Mouse (Mus musculus): Measurements from ENCODE around the gene Med7. TPM values are rescaled to one million over a fixed set of nuclear protein-coding genes. Genes with fewer than 3 reads are reported as not detected.

Gene Med7
- polyA plus RNA-seq, 1 experiment from 2014 or later, result 55.9 TPM

- WGBS, result 73% methylated on average over 5 of the region's 5 CpGs
Measured at GRCm38 (mm10) chr11:46398933-46399383, 37.8 kb upstream of the Med7 start.

GRCm38 (mm10) chr11:46401555-46401954, 35.2 kb upstream of the Med7 start:
- no peak overlapping the region for H3K4me2 ChIP-seq (replicated peaks; ENCODE audit: low read depth, low read length)

More at GRCm38 (mm10) chr11:46398933-46399383, 37.8 kb upstream of the Med7 start:
- no peaks in the 10 kb centered on the region for H3K9me3 ChIP-seq (ENCODE audit: low read length)
- ATAC-seq (no peak), DNase-seq (ENCODE audit: low spot score) (no peak)
- no peaks in the 10 kb centered on the region for H3K36me3 ChIP-seq (ENCODE audit: insufficient read depth, low read length)
- TF ChIP-seq EP300 (IDR thresholded peaks at IDR 0.05) (no peak), CTCF (IDR thresholded peaks at IDR 0.05) (no peak)
- no peak overlapping the region for H3K4me3 ChIP-seq (ENCODE audit: low read depth, low read length)
- H3K27ac ChIP-seq (ENCODE audit: low read length), result no peak overlapping the region
- H3K4me1 ChIP-seq (ENCODE audit: insufficient read depth, low read depth, low read length), result no peaks in the 10 kb centered on the region
- H3K27me3 ChIP-seq (replicated peaks; ENCODE audit: insufficient read depth, low read length), result no peaks in the 10 kb centered on the region
- no peak overlapping the region for H3K9ac ChIP-seq (replicated peaks; ENCODE audit: low read depth)
- H3K4me2 ChIP-seq (replicated peaks; ENCODE audit: low read depth, low read length), result no peak overlapping the region

GRCm38 (mm10) chr11:46404986-46405385, 31.7 kb upstream of the Med7 start:
- Histone ChIP-seq H3K9ac (replicated peaks; ENCODE audit: low read depth) (no peak overlapping the region), H3K36me3 (ENCODE audit: insufficient read depth, low read length) (no peaks in the 10 kb centered on the region), H3K27me3 (replicated peaks; ENCODE audit: insufficient read depth, low read length) (no peaks in the 10 kb centered on the region), H3K4me2 (replicated peaks; ENCODE audit: low read depth, low read length) (no peak overlapping the region), H3K4me1 (ENCODE audit: insufficient read depth, low read depth, low read length) (no peaks in the 10 kb centered on the region), H3K9me3 (ENCODE audit: low read length) (no peaks in the 10 kb centered on the region), H3K4me3 (ENCODE audit: low read depth, low read length) (no peak overlapping the region), H3K27ac (ENCODE audit: low read length) (no peak overlapping the region)
- no peak for DNase-seq (ENCODE audit: low spot score)
- 80% methylated on average over 16 of the region's 16 CpGs for WGBS
- TF ChIP-seq EP300 (IDR thresholded peaks at IDR 0.05), result no peak
- TF ChIP-seq CTCF (IDR thresholded peaks at IDR 0.05), result no peak
- ATAC-seq, result no peak

More at GRCm38 (mm10) chr11:46401555-46401954, 35.2 kb upstream of the Med7 start:
- 62% methylated on average over 12 of the region's 12 CpGs for WGBS
- no peaks in the 10 kb centered on the region for H3K9me3 ChIP-seq (ENCODE audit: low read length)
- no peaks in the 10 kb centered on the region for H3K36me3 ChIP-seq (ENCODE audit: insufficient read depth, low read length)
- DNase-seq (ENCODE audit: low spot score) (no peak), ATAC-seq (no peak)
- no peaks in the 10 kb centered on the region for H3K27me3 ChIP-seq (replicated peaks; ENCODE audit: insufficient read depth, low read length)
- H3K27ac ChIP-seq (ENCODE audit: low read length), result no peak overlapping the region
- H3K4me1 ChIP-seq (ENCODE audit: insufficient read depth, low read depth, low read length), result no peaks in the 10 kb centered on the region
- no peak overlapping the region for H3K9ac ChIP-seq (replicated peaks; ENCODE audit: low read depth)
- TF ChIP-seq CTCF (IDR thresholded peaks at IDR 0.05), result no peak
- no peak for TF ChIP-seq EP300 (IDR thresholded peaks at IDR 0.05)
- H3K4me3 ChIP-seq (ENCODE audit: low read depth, low read length), result no peak overlapping the region

- ATAC-seq (no peak), DNase-seq (ENCODE audit: low spot score) (no peak)
- H3K4me2 ChIP-seq (replicated peaks; ENCODE audit: low read depth, low read length), result no peak overlapping the region
- H3K36me3 ChIP-seq (ENCODE audit: insufficient read depth, low read length), result no peaks in the 10 kb centered on the region
- H3K4me1 ChIP-seq (ENCODE audit: insufficient read depth, low read depth, low read length), result no peaks in the 10 kb centered on the region
- 40% methylated on average over 10 of the region's 10 CpGs for WGBS
- TF ChIP-seq EP300 (IDR thresholded peaks at IDR 0.05) (no peak), CTCF (IDR thresholded peaks at IDR 0.05) (no peak)
- no peak overlapping the region for H3K9ac ChIP-seq (replicated peaks; ENCODE audit: low read depth)
- no peak overlapping the region for H3K4me3 ChIP-seq (ENCODE audit: low read depth, low read length)
- no peaks in the 10 kb centered on the region for H3K27me3 ChIP-seq (replicated peaks; ENCODE audit: insufficient read depth, low read length)
- no peak overlapping the region for H3K27ac ChIP-seq (ENCODE audit: low read length)
- no peaks in the 10 kb centered on the region for H3K9me3 ChIP-seq (ENCODE audit: low read length)
Measured at GRCm38 (mm10) chr11:46406721-46407120, 30.0 kb upstream of the Med7 start.

GRCm38 (mm10) chr11:46410018-46410563, 26.6 kb upstream of the Med7 start:
- H3K9ac ChIP-seq (replicated peaks; ENCODE audit: low read depth), result no peak overlapping the region
- ATAC-seq, result peak; percentile 75
- no peak for TF ChIP-seq EP300 (IDR thresholded peaks at IDR 0.05)
- TF ChIP-seq CTCF (IDR thresholded peaks at IDR 0.05), result no peak
- no peaks in the 10 kb centered on the region for H3K36me3 ChIP-seq (ENCODE audit: insufficient read depth, low read length)
- no peaks in the 10 kb centered on the region for H3K27me3 ChIP-seq (replicated peaks; ENCODE audit: insufficient read depth, low read length)
- peak; percentile 9 for DNase-seq (ENCODE audit: low spot score)
- H3K4me3 ChIP-seq (ENCODE audit: low read depth, low read length), result no peak overlapping the region
- H3K4me2 ChIP-seq (replicated peaks; ENCODE audit: low read depth, low read length), result no peak overlapping the region
- 33% methylated on average over 1 of the region's 2 CpGs for WGBS
- no peaks in the 10 kb centered on the region for H3K4me1 ChIP-seq (ENCODE audit: insufficient read depth, low read depth, low read length)
- no peaks in the 10 kb centered on the region for H3K9me3 ChIP-seq (ENCODE audit: low read length)
- H3K27ac ChIP-seq (ENCODE audit: low read length), result no peak overlapping the region

- no peak overlapping the region for H3K4me3 ChIP-seq (ENCODE audit: low read depth, low read length)
- no peaks in the 10 kb centered on the region for H3K9me3 ChIP-seq (ENCODE audit: low read length)
- ATAC-seq, result no peak
- H3K36me3 ChIP-seq (ENCODE audit: insufficient read depth, low read length), result no peaks in the 10 kb centered on the region
- H3K9ac ChIP-seq (replicated peaks; ENCODE audit: low read depth), result no peak overlapping the region
- H3K27me3 ChIP-seq (replicated peaks; ENCODE audit: insufficient read depth, low read length), result no peaks in the 10 kb centered on the region
- 11% methylated on average over 1 of the region's 1 CpGs for WGBS
- no peak for DNase-seq (ENCODE audit: low spot score)
- H3K27ac ChIP-seq (ENCODE audit: low read length), result no peak overlapping the region
- TF ChIP-seq CTCF (IDR thresholded peaks at IDR 0.05), result no peak
- TF ChIP-seq EP300 (IDR thresholded peaks at IDR 0.05), result no peak
- no peak overlapping the region for H3K4me2 ChIP-seq (replicated peaks; ENCODE audit: low read depth, low read length)
- H3K4me1 ChIP-seq (ENCODE audit: insufficient read depth, low read depth, low read length), result no peaks in the 10 kb centered on the region
Measured at GRCm38 (mm10) chr11:46418438-46418837, 18.3 kb upstream of the Med7 start.

GRCm38 (mm10) chr11:46418860-46419259, 17.9 kb upstream of the Med7 start:
- no peak for ATAC-seq
- no peak overlapping the region for H3K9ac ChIP-seq (replicated peaks; ENCODE audit: low read depth)
- no peak overlapping the region for H3K4me2 ChIP-seq (replicated peaks; ENCODE audit: low read depth, low read length)
- no peaks in the 10 kb centered on the region for H3K27me3 ChIP-seq (replicated peaks; ENCODE audit: insufficient read depth, low read length)
- TF ChIP-seq EP300 (IDR thresholded peaks at IDR 0.05) (no peak), CTCF (IDR thresholded peaks at IDR 0.05) (no peak)
- no peaks in the 10 kb centered on the region for H3K36me3 ChIP-seq (ENCODE audit: insufficient read depth, low read length)
- DNase-seq (ENCODE audit: low spot score), result no peak
- no peak overlapping the region for H3K4me3 ChIP-seq (ENCODE audit: low read depth, low read length)
- 50% methylated on average over 5 of the region's 5 CpGs for WGBS
- H3K9me3 ChIP-seq (ENCODE audit: low read length), result no peaks in the 10 kb centered on the region
- H3K27ac ChIP-seq (ENCODE audit: low read length), result no peak overlapping the region
- H3K4me1 ChIP-seq (ENCODE audit: insufficient read depth, low read depth, low read length), result no peaks in the 10 kb centered on the region
